Comparison of ENCODE assay signal across 8 mouse cellular contexts in genomic region chr5:124440094-124440701, GRCm38 (mm10). TPM values are rescaled to one million over a fixed set of nuclear protein-coding genes. Genes with fewer than 3 reads are reported as not detected.
DNase-seq lines count a peak whose midpoint lies in the region; ATAC-seq lines count a peak whose summit lies in the region.

No protein-coding gene starts in this region.

- peak overlapping the region; percentile 93 for H3K27ac ChIP-seq in kidney, embryonic 14.5 days (ENCODE audit: low read depth, low read length)
- peak overlapping the region; percentile 93 for H3K27ac ChIP-seq in forebrain, embryonic 11.5 days (ENCODE audit: low read depth, low read length)

- peak overlapping the region; percentile 74 for H3K4me3 ChIP-seq in kidney, embryonic 14.5 days (ENCODE audit: low read length)
- H3K4me3 ChIP-seq in forebrain, embryonic 11.5 days (ENCODE audit: low read depth, low read length): peak overlapping the region; percentile 70

- H3K36me3 ChIP-seq in kidney, embryonic 14.5 days (ENCODE audit: control insufficient read depth, insufficient read depth, low read length): no peaks in the 10 kb centered on the region
- H3K36me3 ChIP-seq in forebrain, embryonic 11.5 days (ENCODE audit: control insufficient read depth, insufficient read depth, low read length): no peaks in the 10 kb centered on the region; the same call in 1 of the 2 replicates

- H3K4me1 ChIP-seq in kidney, embryonic 14.5 days (ENCODE audit: control insufficient read depth, insufficient read depth, low read length): peaks cover 13% of the 10 kb centered on the region; the same call in 1 of the 2 replicates
- peaks cover 5% of the 10 kb centered on the region; the same call in 1 of the 2 replicates for H3K4me1 ChIP-seq in forebrain, embryonic 11.5 days (replicated peaks; ENCODE audit: control insufficient read depth, insufficient read depth, low read length)

- no peak for DNase-seq in kidney, adult 11 months
- peak; percentile 82 for DNase-seq in MN1 (ENCODE audit: low spot score)
- DNase-seq in forebrain, embryonic 11.5 days (ENCODE audit: low spot score): no peak
- peak; percentile 50 for DNase-seq in hindlimb bud, embryonic 11.5 days (ENCODE audit: extremely low spot score, low read depth, low spot score)
- peak; percentile 77 for DNase-seq in lung, postnatal 10 days
- DNase-seq in right cerebral cortex, postnatal 4 days: peak; percentile 49
- DNase-seq in adrenal gland, adult 2 months: no peak

- under 1% methylated on average over 30 of the region's 30 CpGs for WGBS in kidney, embryonic 14.5 days
- under 1% methylated on average over 30 of the region's 30 CpGs for WGBS in forebrain, embryonic 11.5 days

- H3K9me3 ChIP-seq in kidney, embryonic 14.5 days (ENCODE audit: control insufficient read depth, low read length): no peaks in the 10 kb centered on the region
- no peaks in the 10 kb centered on the region for H3K9me3 ChIP-seq in forebrain, embryonic 11.5 days (ENCODE audit: control insufficient read depth, low read length)

- peak overlapping the region; percentile 75 for H3K9ac ChIP-seq in kidney, embryonic 14.5 days (ENCODE audit: low read depth, low read length)
- H3K9ac ChIP-seq in forebrain, embryonic 11.5 days (ENCODE audit: low read length): peak overlapping the region; percentile 82

- H3K27me3 ChIP-seq in kidney, embryonic 14.5 days (ENCODE audit: control insufficient read depth, insufficient read depth, low read length): no peaks in the 10 kb centered on the region
- H3K27me3 ChIP-seq in forebrain, embryonic 11.5 days (ENCODE audit: control insufficient read depth, insufficient read depth, low read length): no peaks in the 10 kb centered on the region

- ATAC-seq in kidney, embryonic 14.5 days (ENCODE audit: low FRiP score, low TSS enrichment): no peak; the same call in 1 of the 2 replicates
- peak; percentile 68 for ATAC-seq in forebrain, embryonic 11.5 days (replicated peaks; ENCODE audit: low FRiP score)

- peak overlapping the region; percentile 98 for H3K4me2 ChIP-seq in kidney, embryonic 14.5 days (replicated peaks; ENCODE audit: low read depth, low read length)
- peak overlapping the region; percentile 94 for H3K4me2 ChIP-seq in forebrain, embryonic 11.5 days (ENCODE audit: low read depth, low read length, severe bottlenecking)

RNA-seq across cellular contexts. Expression of gene Kmt5a, which starts 0.5 kb away (rescaled TPM):
- 54.7 and 58.6 TPM in 2 replicates for polyA plus RNA-seq in kidney, embryonic 14.5 days (2014; fragmentation: Nextera tagmentation; extraction: Ambion mirVana)
- polyA plus RNA-seq in forebrain, embryonic 11.5 days (2014; fragmentation: Nextera tagmentation; extraction: Ambion mirVana): 120 and 133 TPM in 2 replicates
- total RNA-seq in adrenal gland, adult 2 months (2021): 100 to 1,000 TPM; 127 to 288 TPM
- polyA plus RNA-seq in adrenal gland, adult 2 months (2012; rRNA removed): 48.9 and 65.7 TPM in 2 replicates

RNA-seq across cellular contexts. Expression of gene Sbno1, which starts 14.4 kb away (rescaled TPM):
- polyA plus RNA-seq in kidney, embryonic 14.5 days (2014; fragmentation: Nextera tagmentation; extraction: Ambion mirVana): 66.3 and 102 TPM in 2 replicates
- polyA plus RNA-seq in forebrain, embryonic 11.5 days (2014; fragmentation: Nextera tagmentation; extraction: Ambion mirVana): 87.3 and 92.8 TPM in 2 replicates
- total RNA-seq in adrenal gland, adult 2 months (2021): 100 to 1,000 TPM in 1 of 2 experiments, 10 to 100 TPM in 1; 74.1 to 119 TPM
- polyA plus RNA-seq in adrenal gland, adult 2 months (2012; rRNA removed): 6.0 and 6.9 TPM in 2 replicates

RNA-seq across cellular contexts. Expression of gene Rilpl2, which starts 38.0 kb away (rescaled TPM):
- 29.4 and 31.7 TPM in 2 replicates for polyA plus RNA-seq in kidney, embryonic 14.5 days (2014; fragmentation: Nextera tagmentation; extraction: Ambion mirVana)
- 20.7 and 22.1 TPM in 2 replicates for polyA plus RNA-seq in forebrain, embryonic 11.5 days (2014; fragmentation: Nextera tagmentation; extraction: Ambion mirVana)
- total RNA-seq in adrenal gland, adult 2 months (2021): 10 to 100 TPM; 16.6 to 31.2 TPM
- 38.5 and 44.1 TPM in 2 replicates for polyA plus RNA-seq in adrenal gland, adult 2 months (2012; rRNA removed)

RNA-seq across cellular contexts. Expression of gene Snrnp35, which starts 42.7 kb away (rescaled TPM):
- polyA plus RNA-seq in kidney, embryonic 14.5 days (2014; fragmentation: Nextera tagmentation; extraction: Ambion mirVana): 12.8 and 23.8 TPM in 2 replicates
- 14.3 and 17.3 TPM in 2 replicates for polyA plus RNA-seq in forebrain, embryonic 11.5 days (2014; fragmentation: Nextera tagmentation; extraction: Ambion mirVana)
- total RNA-seq in adrenal gland, adult 2 months (2021): 10 to 100 TPM; 19.0 to 25.7 TPM
- 1.4 and 1.8 TPM in 2 replicates for polyA plus RNA-seq in adrenal gland, adult 2 months (2012; rRNA removed)

Comparison
In these comparisons a context has a peak if more than half of its experiments do, and no peak if none do; other contexts are left out.
1. DNase-seq: peak in MN1 (single experiment), hindlimb bud, embryonic 11.5 days (single experiment), lung, postnatal 10 days (single experiment) and right cerebral cortex, postnatal 4 days (single experiment); none in kidney, adult 11 months (single experiment), forebrain, embryonic 11.5 days (single experiment) and adrenal gland, adult 2 months (single experiment).